Mouse (Mus musculus) ES-Bruce4 (cell line): Measurements from ENCODE around the gene Pmm1.

Source experiments
- CTCF ChIP-seq: IDR thresholded peaks from one replicate; pipeline ENCODE4 v1.8.1; 2011; ENCODE audit warnings: low read depth, low read length
- EP300 ChIP-seq: IDR thresholded peaks from 2 replicates; pipeline ENCODE4 v1.6.1; 2011; ENCODE audit warnings: low read depth, low read length; ENCODE audit not compliant: insufficient read depth

GRCm38 (mm10) chr15:81955414-81955813, 5.3 kb downstream of the Pmm1 start:
- no peak for TF ChIP-seq EP300
- TF ChIP-seq CTCF, result no peak
